Mouse (Mus musculus) spleen, postnatal 36 days (tissue): ENCODE results near the gene Gak.

Experiments
- DNase-seq, 2 experiments: peaks; one replicate each; pipeline ENCODE4 v3.0.0; 2022; ENCODE audit warnings: low spot score in 2 of 2, mixed read lengths in 1 of 2

Gene Gak

GRCm38 (mm10) chr5:108629634-108630483, at the start of gene Gak, which contains the start of gene Tmem175:
Gene Gak, minus strand, starts transcription at chr5:108629755.
Gene Tmem175, plus strand, starts transcription at chr5:108629770.
- DNase-seq = peak; percentile 92 to 94

DNA sequence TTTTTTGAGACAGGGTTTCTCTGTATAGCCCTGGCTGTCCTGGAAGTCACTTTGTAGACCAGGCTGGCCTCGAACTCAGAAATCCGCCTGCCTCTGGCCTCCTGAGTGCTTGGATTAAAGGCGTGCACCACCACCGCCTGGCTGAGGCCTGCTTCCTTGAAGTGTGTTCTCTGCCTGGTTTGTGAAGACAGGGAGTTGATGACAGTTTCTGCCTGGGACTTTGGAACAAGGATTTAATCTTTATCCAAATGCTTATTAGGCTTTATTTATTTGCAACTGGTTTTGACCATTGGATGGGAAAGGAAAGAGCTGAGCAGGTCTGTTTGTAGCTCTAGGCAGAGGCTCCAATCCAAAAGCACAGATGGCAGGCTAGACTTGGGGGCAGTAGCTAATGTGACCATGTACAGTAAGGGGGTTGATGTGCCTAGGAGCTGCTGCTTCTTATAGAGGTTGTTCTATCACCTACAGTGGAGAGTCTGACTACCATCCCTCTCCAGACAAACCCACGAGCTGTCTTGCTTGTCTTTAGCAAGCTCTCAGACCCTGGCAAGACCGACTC, 48.8 kb upstream of the Gak start:
- DNase-seq = no peak

GRCm38 (mm10) chr5:108677605-108678295, 48.2 kb upstream of the Gak start:
- no peak for DNase-seq

DNA sequence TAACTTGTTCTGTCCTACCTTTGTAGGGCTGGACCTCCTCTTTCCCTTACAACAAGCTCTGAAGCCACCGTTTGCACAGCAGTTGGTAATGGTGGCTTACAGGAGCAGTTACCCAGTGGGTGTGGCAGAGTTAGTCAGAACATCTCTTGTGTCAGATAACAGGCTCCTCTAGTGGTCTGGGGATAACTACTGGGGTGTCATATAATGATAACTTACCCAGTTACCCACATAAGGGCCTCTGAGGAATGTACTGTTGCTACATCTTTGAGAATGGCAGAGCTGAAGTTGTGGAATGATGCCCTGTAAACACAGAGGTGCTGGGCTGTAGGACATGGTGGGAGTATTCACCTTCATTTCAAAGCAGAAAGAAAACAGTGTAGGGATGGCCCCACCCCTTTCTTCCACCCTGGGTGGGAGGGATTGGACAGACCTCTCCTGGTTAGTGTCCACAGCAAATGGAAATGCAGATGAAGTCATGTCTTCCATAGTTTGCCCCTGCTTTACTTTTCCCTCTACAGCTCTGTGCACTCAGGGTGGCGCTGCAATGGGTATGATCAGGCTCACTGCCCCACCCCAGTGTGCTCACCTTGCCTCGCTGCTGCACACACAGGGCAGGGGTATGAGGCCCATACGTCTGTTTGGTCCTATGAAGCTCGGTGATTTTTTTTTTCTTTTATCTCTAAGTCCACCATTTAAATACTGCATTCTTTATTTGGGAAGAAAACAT, 47.4 kb upstream of the Gak start:
- DNase-seq = no peak

DNA sequence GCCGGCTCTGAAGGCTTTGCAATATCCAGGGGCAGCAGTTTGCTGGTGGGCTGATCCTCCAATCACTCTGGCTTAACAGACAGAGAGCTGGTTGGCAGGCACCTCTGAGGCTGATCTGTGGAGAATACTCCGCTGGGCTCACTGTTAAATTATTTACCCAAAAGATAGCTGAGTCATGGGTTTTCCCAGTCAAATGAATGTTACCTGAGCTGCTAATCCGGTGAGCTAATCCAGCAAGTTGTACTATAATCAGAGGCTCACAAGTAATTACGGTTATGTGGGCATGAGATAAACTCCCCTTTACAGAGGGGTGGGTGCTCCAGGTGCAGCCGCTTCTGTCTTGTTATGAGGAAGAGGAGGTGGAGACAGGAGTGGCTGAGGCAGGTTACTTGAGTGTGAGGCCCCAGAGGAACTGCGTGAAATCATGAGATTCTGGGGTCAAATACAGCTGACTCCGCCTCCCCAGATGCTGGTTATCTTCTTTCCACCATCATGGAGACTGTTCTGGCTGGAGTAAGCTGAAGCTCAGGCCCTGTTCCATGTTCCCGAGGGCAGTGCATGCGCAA, 45.8 kb upstream of the Gak start, which contains the start of gene Slc26a1:
Gene Slc26a1 (minus strand): TSS at position 319 of the 566 bp plus-strand sequence.
- DNase-seq = no peak

DNA sequence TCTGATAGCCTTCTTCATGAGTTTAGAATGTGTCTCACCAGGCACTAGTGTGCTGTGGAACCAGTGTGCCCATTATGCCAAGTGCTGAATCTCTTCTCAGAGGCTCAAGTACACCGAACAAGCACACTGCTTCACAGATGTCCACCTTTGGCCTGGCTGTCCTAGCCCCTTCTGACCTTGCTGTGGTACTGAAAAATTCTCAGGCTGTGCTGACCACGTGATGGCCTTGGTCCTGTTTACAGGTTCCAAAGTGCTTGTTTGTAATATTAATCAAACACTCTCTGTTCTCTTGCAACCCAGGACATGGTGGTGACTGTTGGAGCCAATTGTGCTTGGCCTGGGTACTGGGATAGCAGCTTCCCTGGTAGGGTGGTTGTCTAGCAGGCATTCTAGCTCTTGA, 45.1 kb upstream of the Gak start:
- DNase-seq = no peak

- no peak for DNase-seq
Measured at GRCm38 (mm10) chr5:108671757-108672156, 42.2 kb upstream of the Gak start.

- DNase-seq = peak; percentile 40 to 57
Measured at GRCm38 (mm10) chr5:108670785-108671184, 41.2 kb upstream of the Gak start.

GRCm38 (mm10) chr5:108669986-108670385, 40.4 kb upstream of the Gak start:
- no peak for DNase-seq

- peak; percentile 88 to 90 for DNase-seq
Measured at GRCm38 (mm10) chr5:108668977-108669936, 39.7 kb upstream of the Gak start, which contains the start of gene Dgkq. Gene Dgkq, minus strand, starts transcription at chr5:108669672.

GRCm38 (mm10) chr5:108668387-108668932, 38.9 kb upstream of the Gak start:
- no peak for DNase-seq

- no peak for DNase-seq
Measured at GRCm38 (mm10) chr5:108667370-108667769, 37.8 kb upstream of the Gak start.

DNA sequence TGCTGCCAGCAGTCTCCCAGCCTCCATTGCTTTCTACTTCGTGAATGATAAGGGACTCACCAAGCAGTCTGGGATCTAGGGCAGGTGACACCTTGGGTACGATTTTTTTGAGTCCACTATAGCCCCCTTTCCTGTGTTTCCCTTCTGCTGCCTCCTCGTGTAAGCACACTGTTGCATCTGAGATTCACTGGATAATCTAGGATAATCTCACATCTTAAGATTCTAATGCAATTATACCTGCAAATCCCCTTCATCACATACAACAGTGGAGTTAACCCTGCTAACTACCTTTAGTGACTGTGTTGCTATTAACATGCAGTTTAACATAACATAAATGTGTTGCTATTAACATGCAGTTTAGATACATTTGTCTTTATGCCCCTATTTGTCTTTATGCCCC, 35.5 kb upstream of the Gak start:
- DNase-seq = no peak

- DNase-seq = no peak
Measured at GRCm38 (mm10) chr5:108662772-108663171, 33.2 kb upstream of the Gak start.

DNA sequence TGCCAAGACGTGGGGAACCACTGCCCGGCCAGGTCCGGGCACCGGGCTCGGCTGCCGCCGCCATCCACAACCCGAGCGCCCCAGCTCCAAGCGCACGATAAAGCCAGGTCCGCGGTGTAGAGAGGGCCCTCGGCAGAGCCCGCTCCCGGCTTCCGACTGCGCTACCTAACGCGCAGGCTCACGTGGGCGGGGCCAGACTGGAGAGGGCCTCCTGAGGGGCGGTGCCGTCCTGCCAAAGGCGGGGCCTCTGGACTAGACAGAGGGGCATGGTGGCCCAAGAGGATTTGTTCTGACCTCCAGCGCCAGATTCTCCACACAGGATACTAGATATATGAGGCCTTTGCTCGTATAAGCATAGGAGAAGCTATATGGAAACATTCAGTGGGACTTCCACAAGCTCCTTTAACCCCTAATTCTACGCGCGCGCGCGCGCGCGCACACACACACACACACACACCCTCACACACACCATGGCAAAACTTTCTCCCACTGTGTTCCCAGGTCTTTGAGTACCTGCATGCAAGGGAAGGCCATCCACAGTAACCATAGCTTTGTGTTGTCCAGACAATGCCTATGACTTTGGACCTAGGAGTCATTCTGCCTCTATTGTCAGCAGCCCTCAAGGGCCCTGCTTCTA, 31.2 kb upstream of the Gak start:
- DNase-seq = peak; percentile 90 to 93

DNA sequence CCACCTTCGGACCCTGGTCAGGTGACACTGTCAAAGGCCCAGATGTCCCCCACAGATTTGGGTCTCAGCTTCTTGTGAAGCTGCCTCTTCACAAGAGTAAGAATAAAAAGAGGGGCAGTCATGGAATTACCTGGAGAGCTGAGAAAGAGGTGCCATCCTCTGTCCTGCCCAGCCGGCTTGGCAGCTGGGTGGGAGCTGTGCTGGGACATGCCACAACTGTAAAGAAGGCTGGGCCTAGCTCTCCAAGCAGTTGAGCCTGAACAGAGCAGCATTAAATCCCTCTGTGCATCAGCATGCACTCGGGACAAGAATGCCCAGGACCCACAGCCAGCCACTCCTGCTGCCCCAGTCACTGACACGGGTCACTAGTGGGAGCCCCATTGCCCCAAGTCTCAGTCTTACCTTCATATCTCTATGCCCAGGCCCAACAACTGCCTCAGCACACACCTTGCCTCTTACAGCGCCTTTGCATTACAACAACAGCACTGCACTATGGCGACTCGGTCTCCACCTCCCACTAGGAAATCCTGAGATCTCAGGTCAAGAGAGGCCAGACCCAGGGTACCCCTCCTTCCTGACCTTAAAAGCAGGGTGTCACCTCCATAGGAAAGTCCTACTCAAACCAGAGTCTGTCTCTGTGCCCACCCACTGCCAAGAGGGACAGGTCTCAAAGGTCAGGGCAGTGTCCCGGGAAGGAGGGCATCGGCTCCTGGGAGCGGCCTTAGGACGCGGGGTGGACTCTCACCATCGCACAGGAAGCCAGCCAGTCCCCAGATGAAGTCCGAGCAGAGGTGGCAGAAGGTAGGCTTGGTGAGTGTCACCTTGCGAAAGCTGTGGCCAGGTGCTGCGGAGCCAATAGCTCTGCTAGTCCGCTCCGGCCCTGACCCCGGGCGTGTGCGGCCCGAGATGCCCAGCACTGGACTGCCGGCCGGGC, 30.4 kb upstream of the Gak start, which contains the start of gene Idua:
Gene Idua (plus strand): TSS at position 634 of the 934 bp plus-strand sequence.
- DNase-seq = no peak

GRCm38 (mm10) chr5:108658611-108659010, 29.1 kb upstream of the Gak start:
- no peak for DNase-seq

- DNase-seq = no peak
Measured at GRCm38 (mm10) chr5:108657406-108657805, 27.9 kb upstream of the Gak start.
